Mouse (Mus musculus) hindbrain, embryonic 14.5 days (tissue): ENCODE measurements around the gene Polr2g. TPM values are rescaled to one million over a fixed set of nuclear protein-coding genes. Genes with fewer than 3 reads are reported as not detected.
A peak's percentile ranks its signal among the peaks of the same experiment; 100 is the strongest.

Experiments
- ATAC-seq: fragments of 200-750 bp; cut with Nextera tagmentation; 2 replicates; pipeline ENCODE4 v1.8.0; 2017; ENCODE audit warnings: moderate number of reproducible peaks, mild to moderate bottlenecking, moderate TSS enrichment, moderate library complexity; ENCODE audit not compliant: low FRiP score
- DNase-seq: peaks from one replicate; pipeline ENCODE4 v3.0.0-alpha.2; 2015; ENCODE audit warnings: low spot score
- H3K27ac ChIP-seq: fragments of 300-500 bp; sonication (generic); 2 replicates; pipeline ENCODE4 v1.5.1; 2014; ENCODE audit warnings: mild to moderate bottlenecking, moderate library complexity
- H3K27me3 ChIP-seq: fragments of 300-500 bp; sonication (generic); 2 replicates; pipeline ENCODE4 v1.6.1; 2014; ENCODE audit warnings: mild to moderate bottlenecking, low read length, mixed read lengths; ENCODE audit not compliant: control insufficient read depth, insufficient read depth
- H3K36me3 ChIP-seq: fragments of 300-500 bp; sonication (generic); replicated peaks from 2 replicates; pipeline ENCODE4 v1.6.1; 2014; ENCODE audit not compliant: control insufficient read depth, insufficient read depth
- H3K4me1 ChIP-seq: fragments of 300-500 bp; sonication (generic); replicated peaks from 2 replicates; pipeline ENCODE4 v1.6.1; 2014; ENCODE audit warnings: antibody characterized with exemption, low read length, mixed read lengths; ENCODE audit not compliant: control insufficient read depth, insufficient read depth
- H3K4me2 ChIP-seq: fragments of 300-500 bp; sonication (generic); replicated peaks from 2 replicates; pipeline ENCODE4 v1.6.1; 2014; ENCODE audit warnings: mild to moderate bottlenecking, moderate library complexity
- H3K4me3 ChIP-seq: fragments of 300-500 bp; sonication (generic); replicated peaks from 2 replicates; pipeline ENCODE4 v1.5.1; 2014; ENCODE audit warnings: mild to moderate bottlenecking, low read length
- H3K9ac ChIP-seq: fragments of 300-500 bp; sonication (generic); 2 replicates; pipeline ENCODE4 v1.6.1; 2014
- H3K9me3 ChIP-seq: fragments of 300-500 bp; sonication (generic); 2 replicates; pipeline ENCODE4 v1.6.1; 2016; ENCODE audit warnings: low read length; ENCODE audit not compliant: control insufficient read depth
- WGBS: fragments of 180-500 bp; shearing (Covaris S2); extraction: QIAGEN DNeasy Blood & Tissue Kit; methylation state at CpG from one replicate; pipeline ENCODE4 v1.1.7; 2014; 5-methylcytosine and 5-hydroxymethylcytosine counted together
- polyA plus RNA-seq: library from polyadenylated mRNA; unstranded; fragments of >200 nt; fragmentation: Nextera tagmentation; extraction: Ambion mirVana; gene quantifications from 2 replicates; pipeline ENCODE4 v1.2.1, GENCODE M21; 2014

Gene Polr2g
- polyA plus RNA-seq, 1 experiment from 2014 or later, result 145 TPM

DNA sequence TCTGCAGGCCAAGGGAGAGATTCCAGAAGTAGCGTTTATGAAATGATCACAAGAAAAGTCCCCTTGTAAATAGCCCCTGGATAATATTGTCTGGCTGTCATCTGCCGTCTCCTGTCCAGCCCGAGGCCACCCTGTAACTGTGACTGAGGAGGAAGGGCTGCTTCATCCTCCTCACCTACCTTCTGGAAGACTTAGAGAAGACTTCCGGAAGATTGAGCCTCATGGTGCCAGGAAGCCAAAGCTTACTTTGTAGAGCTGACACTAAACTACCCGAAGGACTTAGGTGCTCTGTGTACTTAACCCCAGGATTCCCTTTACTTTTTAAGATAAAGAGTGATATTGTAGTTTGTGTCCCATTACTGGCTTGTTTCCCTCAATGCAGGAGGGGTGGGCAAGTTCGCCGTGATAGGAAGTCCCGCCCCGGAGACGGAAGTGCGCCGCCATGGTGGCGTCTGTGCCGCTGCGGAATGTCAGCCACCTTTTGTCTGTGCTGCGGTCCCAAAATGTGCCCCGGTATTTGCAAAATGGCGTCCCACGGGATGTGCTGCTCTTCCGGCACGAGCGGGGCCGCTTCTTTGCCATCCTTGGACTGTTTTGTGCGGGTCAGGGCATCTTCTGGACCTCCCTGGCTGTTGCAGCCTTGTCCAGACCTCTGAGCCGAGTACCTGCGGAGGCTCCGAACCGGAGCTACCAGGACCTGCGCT lies 27.7 kb downstream of the Polr2g start, which contains the start of gene Tmem223:
Tmem223 (plus strand) TSS at position 430 of the 704 bp plus-strand sequence.
- peak within 1 kb of the TSS; percentile 86 for H3K4me2 ChIP-seq
- DNase-seq (peak; percentile 79), ATAC-seq (peak; percentile 56)
- H3K9me3 ChIP-seq, result no peaks in the 10 kb centered on the region; the same call in 1 of the 2 replicates
- H3K4me1 ChIP-seq, result peaks cover 36% of the 10 kb centered on the region
- H3K4me3 ChIP-seq, result peak within 1 kb of the TSS; percentile 59
- H3K9ac ChIP-seq, result peak within 1 kb of the TSS; percentile 86
- H3K27me3 ChIP-seq, result no peaks in the 10 kb centered on the region
- WGBS, result 16% methylated on average over 29 of the region's 29 CpGs
- H3K27ac ChIP-seq, result peak within 1 kb of the TSS; percentile 82
- peaks cover 69% of the 10 kb centered on the region for H3K36me3 ChIP-seq

DNA sequence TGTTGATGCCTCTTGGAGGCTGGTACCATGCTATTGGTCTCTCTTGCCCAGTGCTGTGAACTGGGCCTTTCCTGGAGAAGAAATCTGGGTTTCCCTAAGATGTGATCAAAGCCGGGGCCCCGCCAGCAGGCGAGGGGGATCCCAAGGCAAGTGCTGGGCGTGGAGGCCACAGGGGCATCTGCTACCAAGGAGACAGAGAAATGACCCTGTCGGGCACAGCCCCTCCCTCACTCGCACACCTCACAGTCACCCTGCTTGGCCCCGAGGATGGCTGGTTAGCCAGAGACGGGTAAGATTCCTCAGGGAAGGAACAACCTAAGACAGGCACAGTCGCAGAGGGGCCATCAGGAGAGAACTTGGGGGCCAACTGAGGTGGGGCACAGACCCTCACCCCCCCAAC lies 32.8 kb downstream of the Polr2g start:
- ATAC-seq (no peak), DNase-seq (no peak)
- no peak overlapping the region for H3K9ac ChIP-seq
- H3K4me1 ChIP-seq, result peaks cover 5% of the 10 kb centered on the region
- 96% methylated on average over 9 of the region's 9 CpGs for WGBS
- no peak overlapping the region for H3K4me2 ChIP-seq
- H3K27me3 ChIP-seq, result no peaks in the 10 kb centered on the region
- no peak overlapping the region for H3K27ac ChIP-seq
- H3K9me3 ChIP-seq, result peaks cover 11% of the 10 kb centered on the region; the same call in 1 of the 2 replicates
- peaks cover 86% of the 10 kb centered on the region for H3K36me3 ChIP-seq
- no peak overlapping the region for H3K4me3 ChIP-seq

DNA sequence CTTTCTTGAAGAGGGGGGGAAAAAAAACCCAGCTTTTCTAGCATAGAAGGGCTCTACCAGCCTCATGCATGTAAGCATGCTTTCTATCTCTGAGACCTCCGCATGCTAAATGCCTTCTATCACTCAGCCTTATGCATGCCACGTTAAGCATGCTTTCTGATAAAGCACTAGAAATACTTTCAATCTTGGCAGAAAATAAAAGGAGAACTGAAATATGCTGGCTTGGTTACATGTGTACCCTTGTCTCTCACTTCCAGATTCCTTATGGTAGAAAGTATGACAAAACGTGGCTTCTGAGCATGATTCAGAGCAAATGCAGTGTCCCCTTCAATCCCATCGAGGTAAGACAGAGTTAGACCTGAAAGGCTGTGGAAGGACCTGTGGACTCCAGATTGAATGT lies 35.1 kb downstream of the Polr2g start:
- no peak overlapping the region for H3K4me3 ChIP-seq
- peaks cover 11% of the 10 kb centered on the region; the same call in 1 of the 2 replicates for H3K9me3 ChIP-seq
- DNase-seq (no peak), ATAC-seq (no peak)
- 97% methylated on average over 4 of the region's 4 CpGs for WGBS
- H3K9ac ChIP-seq, result no peak overlapping the region
- no peak overlapping the region for H3K4me2 ChIP-seq
- no peak overlapping the region for H3K27ac ChIP-seq
- H3K36me3 ChIP-seq, result peaks cover 63% of the 10 kb centered on the region
- peaks cover 7% of the 10 kb centered on the region for H3K4me1 ChIP-seq
- H3K27me3 ChIP-seq, result no peaks in the 10 kb centered on the region

DNA sequence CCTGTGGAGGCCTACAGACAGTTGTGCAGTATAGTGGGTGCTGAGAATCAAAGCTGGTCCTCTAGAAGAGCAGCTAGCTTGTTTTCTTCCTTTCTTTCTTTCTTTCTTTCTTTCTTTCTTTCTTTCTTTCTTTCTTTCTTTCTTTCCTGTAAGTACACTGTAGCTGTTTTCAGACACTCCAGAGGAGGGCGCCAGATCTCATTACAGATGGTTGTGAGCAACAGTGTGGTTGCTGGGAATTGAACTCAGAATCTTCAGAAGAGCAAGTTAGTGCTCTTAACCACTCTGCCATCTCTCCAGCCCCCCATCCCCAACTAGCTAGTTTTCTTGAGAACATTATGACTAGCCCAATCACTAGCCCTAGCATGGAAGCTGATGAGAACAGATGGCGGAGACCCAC lies 37.6 kb downstream of the Polr2g start:
- no peak for DNase-seq
- Histone ChIP-seq H3K36me3 (peaks cover 38% of the 10 kb centered on the region), H3K9ac (no peak overlapping the region), H3K4me2 (no peak overlapping the region), H3K4me1 (peaks cover 23% of the 10 kb centered on the region), H3K4me3 (no peak overlapping the region), H3K27ac (no peak overlapping the region), H3K9me3 (peaks cover 11% of the 10 kb centered on the region; the same call in 1 of the 2 replicates), H3K27me3 (no peaks in the 10 kb centered on the region)
- WGBS, result 83% methylated on average over 2 of the region's 2 CpGs
- no peak for ATAC-seq

DNA sequence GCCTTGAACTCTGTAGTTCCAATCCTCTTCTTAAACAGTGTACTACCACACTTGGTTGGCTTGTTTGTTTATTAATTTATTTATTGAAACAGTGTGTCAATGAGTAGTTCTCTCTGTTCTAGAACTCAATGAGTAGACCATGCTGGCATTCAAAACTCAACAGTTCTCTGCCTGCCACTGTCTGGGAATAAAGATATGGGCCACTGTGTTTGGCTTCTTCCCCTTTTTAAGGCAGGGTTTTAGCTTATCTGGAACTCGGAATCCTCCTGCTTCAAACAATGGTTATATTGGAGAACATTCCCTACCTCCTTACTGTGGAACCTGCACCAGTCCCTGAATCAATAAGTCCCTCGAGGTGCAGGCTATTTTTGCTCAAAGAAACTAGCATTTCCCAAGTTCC lies 39.5 kb downstream of the Polr2g start:
- no peak overlapping the region for H3K9ac ChIP-seq
- H3K4me3 ChIP-seq, result no peak overlapping the region
- WGBS, result 90% methylated on average over 2 of the region's 2 CpGs
- DNase-seq (no peak), ATAC-seq (no peak)
- H3K36me3 ChIP-seq, result peaks cover 38% of the 10 kb centered on the region
- H3K9me3 ChIP-seq, result no peaks in the 10 kb centered on the region
- peaks cover 28% of the 10 kb centered on the region for H3K4me1 ChIP-seq
- H3K27me3 ChIP-seq, result no peaks in the 10 kb centered on the region
- peak overlapping the region; percentile 90; the same call in 1 of the 2 replicates for H3K4me2 ChIP-seq
- H3K27ac ChIP-seq, result no peak overlapping the region

DNA sequence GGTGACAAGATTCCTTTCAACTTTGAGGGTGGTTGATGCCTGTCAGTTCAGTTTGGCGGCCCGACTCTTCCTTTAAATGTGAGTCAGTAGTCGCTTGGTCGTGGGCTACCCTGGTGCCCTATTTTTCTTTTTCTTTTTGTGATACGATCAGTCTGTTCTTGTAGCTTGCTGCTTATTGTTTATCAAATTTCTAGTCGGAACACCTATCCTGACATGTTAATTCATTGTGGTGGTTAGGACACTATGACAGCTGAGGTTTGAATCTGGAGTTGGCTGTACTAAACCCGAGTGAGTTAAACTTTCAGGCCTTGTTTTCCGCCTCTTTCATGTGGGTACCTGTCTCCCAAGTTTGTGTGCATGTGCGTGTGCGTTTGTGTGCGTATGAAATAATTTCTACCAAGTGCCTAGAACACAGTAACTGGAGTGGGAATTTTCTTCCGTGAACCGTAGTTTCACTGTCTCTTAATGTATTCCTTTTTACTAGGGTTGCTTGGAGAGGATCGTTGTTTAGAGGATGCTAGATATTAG lies 40.8 kb downstream of the Polr2g start:
- Histone ChIP-seq H3K27me3 (no peaks in the 10 kb centered on the region), H3K4me1 (peaks cover 28% of the 10 kb centered on the region), H3K9me3 (no peaks in the 10 kb centered on the region), H3K4me3 (peak overlapping the region; percentile 84), H3K27ac (peak overlapping the region; percentile 85), H3K4me2 (peak overlapping the region; percentile 90), H3K9ac (peak overlapping the region; percentile 95), H3K36me3 (peaks cover 38% of the 10 kb centered on the region)
- DNase-seq, result no peak
- ATAC-seq, result no peak
- WGBS, result 7% methylated on average over 14 of the region's 14 CpGs

DNA sequence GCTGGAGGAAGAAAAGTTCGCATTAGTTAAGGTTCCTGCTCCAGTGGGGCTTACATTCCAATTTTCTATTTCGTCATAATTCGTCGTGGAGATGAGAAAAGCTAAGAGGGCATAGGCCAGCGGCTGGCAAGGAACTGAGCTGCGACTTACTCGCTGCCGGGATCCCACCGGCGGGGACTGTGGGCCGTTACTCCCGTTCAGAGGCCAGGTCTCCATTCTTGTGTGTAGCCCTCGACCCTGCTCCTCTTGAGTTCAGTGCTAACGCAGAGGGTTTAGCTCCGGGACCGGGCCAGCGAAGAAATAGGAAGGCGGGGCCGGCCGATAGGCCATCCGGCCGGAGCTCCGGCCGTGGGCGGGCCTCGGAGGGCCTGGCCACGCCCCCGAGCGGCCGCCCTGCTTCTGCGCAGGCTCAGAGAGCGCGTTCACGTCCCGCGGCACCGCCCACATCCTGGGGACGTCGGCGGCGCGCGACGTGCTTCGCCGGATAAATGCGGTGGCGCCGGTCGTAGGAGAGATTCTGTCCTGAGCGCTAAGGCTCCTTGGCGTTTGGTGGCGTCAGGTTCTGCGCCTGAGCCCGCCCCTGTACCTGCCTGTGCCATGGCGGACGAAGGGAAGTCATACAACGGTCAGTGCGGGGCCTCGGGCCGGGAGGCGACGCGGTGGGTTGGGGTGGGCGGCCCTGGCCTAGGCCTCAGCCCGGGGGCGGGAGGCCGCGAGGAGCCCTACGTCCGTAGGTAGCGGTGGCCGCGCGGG lies 41.6 kb downstream of the Polr2g start, which contains the start of gene Nxf1:
Nxf1 (plus strand) TSS at position 439 of the 753 bp plus-strand sequence.
- under 1% methylated on average over 75 of the region's 75 CpGs for WGBS
- Histone ChIP-seq H3K4me1 (peaks cover 28% of the 10 kb centered on the region), H3K4me3 (peak within 1 kb of the TSS; percentile 84), H3K27ac (peak within 1 kb of the TSS; percentile 85), H3K4me2 (peak within 1 kb of the TSS; percentile 90), H3K9ac (peak within 1 kb of the TSS; percentile 95), H3K27me3 (no peaks in the 10 kb centered on the region), H3K9me3 (no peaks in the 10 kb centered on the region), H3K36me3 (peaks cover 39% of the 10 kb centered on the region)
- ATAC-seq (peak; percentile 95), DNase-seq (peak; percentile 96)

DNA sequence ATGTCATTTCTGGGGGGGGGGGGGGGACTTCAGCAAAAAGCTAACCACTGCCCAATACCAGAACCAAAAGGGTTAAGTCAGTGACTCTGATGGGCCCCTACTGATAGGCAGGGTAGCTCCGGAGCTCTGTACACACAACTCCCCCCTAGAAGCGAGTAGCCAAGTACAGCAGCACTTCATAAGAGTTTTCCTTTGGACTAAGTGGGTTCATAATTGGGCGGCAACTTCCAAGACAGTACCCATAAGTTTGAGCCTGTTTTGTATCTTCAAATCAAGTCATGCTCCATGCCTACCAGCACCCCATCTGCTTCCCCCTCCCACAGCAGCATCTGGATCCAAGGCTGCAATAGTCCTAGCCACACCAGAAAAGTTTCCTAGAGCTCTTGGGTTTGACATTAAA lies 42.7 kb downstream of the Polr2g start:
- 82% methylated on average over 3 of the region's 3 CpGs for WGBS
- peaks cover 49% of the 10 kb centered on the region for H3K36me3 ChIP-seq
- no peak for ATAC-seq
- DNase-seq, result no peak
- peak overlapping the region; percentile 84; the same call in 1 of the 2 replicates for H3K4me3 ChIP-seq
- H3K9me3 ChIP-seq, result no peaks in the 10 kb centered on the region
- H3K27me3 ChIP-seq, result no peaks in the 10 kb centered on the region
- peak overlapping the region; percentile 90; the same call in 1 of the 2 replicates for H3K4me2 ChIP-seq
- H3K27ac ChIP-seq, result no peak overlapping the region
- no peak overlapping the region for H3K9ac ChIP-seq
- peaks cover 28% of the 10 kb centered on the region for H3K4me1 ChIP-seq

DNA sequence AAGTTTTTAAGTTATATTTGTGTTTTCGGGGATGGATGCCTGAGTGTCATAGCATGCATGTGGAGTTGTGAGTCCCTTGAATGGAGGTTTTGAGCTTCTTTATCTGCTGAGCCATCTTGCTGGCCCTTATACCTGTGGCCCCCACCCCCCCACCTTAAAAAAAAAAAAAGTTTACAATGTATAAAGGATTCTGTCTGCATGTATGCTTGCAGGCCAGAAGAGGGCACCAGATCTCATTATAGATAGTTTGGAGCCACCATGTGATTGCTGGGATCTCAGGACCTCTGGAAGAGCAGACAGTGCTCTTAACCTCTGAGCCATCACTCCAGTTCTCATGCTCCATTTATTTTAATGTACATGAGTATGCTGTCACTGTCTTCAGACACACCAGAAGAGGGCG lies 51.0 kb downstream of the Polr2g start:
- no peak overlapping the region for H3K27ac ChIP-seq
- peaks cover 12% of the 10 kb centered on the region for H3K4me1 ChIP-seq
- H3K27me3 ChIP-seq, result no peaks in the 10 kb centered on the region
- no peak overlapping the region for H3K4me3 ChIP-seq
- no peaks in the 10 kb centered on the region for H3K9me3 ChIP-seq
- no peak overlapping the region for H3K9ac ChIP-seq
- ATAC-seq, result no peak
- no peak for DNase-seq
- H3K4me2 ChIP-seq, result no peak overlapping the region
- 82% methylated on average over 2 of the region's 2 CpGs for WGBS
- H3K36me3 ChIP-seq, result peaks cover 93% of the 10 kb centered on the region
